Mouse (Mus musculus): ENCODE measurements around the gene Dhx35. TPM values are rescaled to one million over a fixed set of nuclear protein-coding genes. Genes with fewer than 3 reads are reported as not detected.

The Dhx35 gene
- polyA plus RNA-seq, 1 experiment, result 15.6 TPM

DNA sequence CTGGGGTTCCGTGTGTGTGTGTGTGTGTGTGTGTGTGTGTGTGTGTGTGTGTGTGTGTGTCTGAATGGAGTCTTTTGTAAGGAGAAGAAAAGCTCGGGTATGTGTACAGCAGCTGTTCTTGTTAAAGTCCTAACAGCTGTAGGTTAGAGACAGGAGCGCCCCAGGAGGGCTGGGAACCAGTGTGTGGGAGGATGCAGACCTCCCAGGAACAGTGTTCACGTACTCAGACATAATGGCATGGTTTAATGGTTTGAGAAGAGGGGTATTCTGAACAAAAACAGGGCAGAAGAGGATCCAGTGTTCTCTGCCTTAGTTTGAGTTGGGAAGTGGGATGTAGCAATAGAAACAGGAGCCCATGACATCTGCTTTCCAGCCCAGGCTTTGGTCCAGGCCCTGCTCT, 4.7 kb downstream of the Dhx35 start:
- WGBS, result 66% methylated on average over 4 of the region's 4 CpGs
- DNase-seq (ENCODE audit: low read depth, low spot score), result no peak

DNA sequence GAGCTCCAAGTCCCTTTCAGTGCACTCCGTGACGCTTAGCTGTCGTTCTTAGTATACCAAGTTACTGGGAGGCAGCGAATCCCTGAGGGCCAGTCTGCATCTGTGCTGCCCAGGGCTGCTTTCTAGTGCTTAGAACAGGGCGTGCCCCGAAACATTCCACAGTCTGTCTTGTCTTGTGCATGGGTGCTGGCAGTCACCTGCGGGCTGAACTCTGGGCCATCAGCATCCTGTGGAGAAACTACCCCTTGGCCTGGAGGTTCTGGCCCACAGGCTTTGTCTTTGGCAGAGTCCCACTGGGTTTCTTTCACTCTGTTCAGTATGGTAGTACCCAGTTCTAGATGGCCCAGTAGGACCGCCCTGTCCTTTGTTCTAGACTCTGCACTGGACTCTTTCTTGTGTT, 6.2 kb downstream of the Dhx35 start:
- 93% methylated on average over 8 of the region's 8 CpGs for WGBS
- no peak for DNase-seq (ENCODE audit: low read depth, low spot score)

DNA sequence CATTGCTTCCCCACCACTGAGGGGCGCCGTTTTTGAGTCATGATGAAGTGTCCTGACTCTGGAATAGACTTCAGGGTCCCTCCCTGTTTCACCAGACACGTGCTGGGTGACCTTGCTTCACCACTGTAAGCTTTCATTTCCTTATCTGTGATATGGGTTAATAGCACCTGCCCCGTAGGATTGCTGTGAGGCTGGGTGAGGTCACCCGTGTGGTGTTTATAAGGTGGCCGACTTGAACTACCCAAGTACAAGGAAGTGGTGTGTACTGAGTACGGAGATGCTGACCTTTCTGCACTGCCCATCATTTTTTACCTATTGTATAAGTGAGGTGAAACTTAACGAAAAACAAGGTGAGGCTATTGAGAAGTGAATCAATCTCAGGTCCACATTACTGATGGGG, 9.0 kb downstream of the Dhx35 start:
- peak; percentile 32 for DNase-seq (ENCODE audit: low read depth, low spot score)
- WGBS, result 45% methylated on average over 8 of the region's 8 CpGs

DNA sequence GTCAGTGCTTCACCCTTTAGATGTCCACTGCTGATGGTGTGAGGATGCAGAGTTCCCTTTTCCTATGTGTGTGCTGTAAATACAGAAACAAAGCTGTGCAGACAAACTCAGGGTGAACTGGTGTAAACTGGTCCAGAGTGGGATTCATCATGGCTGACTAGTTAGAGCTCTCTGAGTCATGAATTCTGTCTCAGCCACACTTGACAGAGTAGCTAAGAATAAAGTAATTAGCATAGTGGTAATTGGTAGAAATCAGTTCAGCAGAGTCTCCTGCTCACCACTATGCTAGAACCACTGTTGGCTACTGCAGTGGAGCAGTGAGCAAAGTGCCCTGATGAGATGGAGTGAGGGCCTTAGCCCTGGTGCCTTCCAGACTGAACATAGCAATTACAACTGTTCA, 21.1 kb downstream of the Dhx35 start:
- DNase-seq (ENCODE audit: low read depth, low spot score), result no peak

DNA sequence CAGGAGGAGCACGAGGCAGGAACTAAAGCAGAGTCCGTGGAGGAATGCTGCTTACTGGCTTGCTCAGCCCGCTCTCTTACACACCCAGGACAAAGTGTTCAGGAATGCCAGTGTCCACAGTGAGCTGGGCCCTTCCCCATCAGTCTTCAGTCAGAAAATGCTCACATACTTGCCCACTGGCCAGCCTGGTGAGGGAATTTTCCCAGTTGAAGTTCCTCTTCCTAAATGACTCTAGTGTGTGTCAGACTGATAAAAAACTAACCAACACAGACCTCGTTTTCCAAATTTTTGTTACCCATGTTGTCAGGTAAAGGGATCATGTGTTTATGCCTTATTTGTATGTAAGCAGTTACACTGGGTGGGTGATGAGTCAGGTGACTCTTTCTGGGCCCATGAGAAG, 21.6 kb downstream of the Dhx35 start:
- 91% methylated on average over 4 of the region's 4 CpGs for WGBS
- no peak for DNase-seq (ENCODE audit: low read depth, low spot score)

DNA sequence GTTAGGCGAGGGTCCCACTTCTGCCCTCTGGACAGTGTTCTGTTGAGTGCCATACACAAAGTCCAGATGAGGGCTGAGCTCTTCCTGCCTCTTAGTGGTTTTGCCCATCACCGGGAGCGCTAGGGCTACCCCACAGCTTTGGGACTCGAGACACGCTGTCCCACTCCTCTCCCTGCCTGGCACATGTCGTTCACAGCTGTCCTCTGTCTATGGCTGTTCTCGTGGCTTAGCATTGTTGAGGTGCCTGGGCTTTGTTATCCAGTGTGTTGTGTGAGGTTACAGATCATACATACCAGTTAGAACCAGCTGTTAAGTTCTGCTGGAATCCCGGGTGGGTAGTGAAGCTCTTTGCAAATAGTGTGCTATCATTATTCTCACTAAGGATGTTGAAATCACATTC, 23.1 kb downstream of the Dhx35 start:
- 93% methylated on average over 8 of the region's 8 CpGs for WGBS
- DNase-seq (ENCODE audit: low read depth, low spot score), result no peak

DNA sequence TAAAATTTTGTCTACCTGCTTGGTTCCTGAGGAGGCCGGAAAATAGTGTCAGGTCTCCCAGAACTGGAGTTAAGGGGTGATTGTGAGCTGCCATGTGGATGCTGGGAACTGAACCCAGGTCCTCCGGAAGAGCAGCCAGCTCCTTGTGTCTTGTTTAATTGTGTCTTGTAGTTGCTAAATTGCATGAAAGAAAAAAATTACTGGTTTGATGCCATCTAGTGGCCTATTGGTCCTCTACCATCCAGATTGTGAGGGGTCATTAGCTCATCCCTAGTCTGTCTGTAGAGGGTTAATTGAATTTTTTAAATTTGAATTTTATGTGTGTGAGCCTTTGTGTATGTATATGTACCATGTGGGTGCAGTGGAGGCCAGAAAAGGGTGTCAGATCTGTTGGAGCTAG, 33.5 kb downstream of the Dhx35 start:
- DNase-seq (ENCODE audit: low read depth, low spot score), result no peak
- WGBS, result 87% methylated on average over 2 of the region's 2 CpGs

DNA sequence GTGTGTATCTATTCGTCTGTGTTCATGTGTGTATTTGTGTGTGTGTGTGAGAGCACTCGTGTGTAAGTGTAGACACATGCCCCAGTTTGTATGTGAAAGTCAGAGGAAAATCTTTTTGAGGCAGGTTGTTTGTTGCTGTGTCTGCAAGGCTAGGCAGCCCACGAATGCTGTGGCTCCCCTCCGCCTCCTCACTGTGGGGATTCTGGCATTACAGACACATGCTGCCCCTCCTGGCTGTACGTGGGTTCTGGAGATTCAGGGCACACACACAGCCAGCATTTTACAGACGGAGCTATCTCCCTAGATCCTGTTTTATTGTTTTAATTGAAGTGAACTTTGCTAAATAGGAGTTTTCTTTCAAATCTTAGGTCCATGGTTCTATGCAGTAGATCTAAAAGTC, 35.1 kb downstream of the Dhx35 start:
- 83% methylated on average over 6 of the region's 6 CpGs for WGBS
- DNase-seq (ENCODE audit: low read depth, low spot score), result no peak

DNA sequence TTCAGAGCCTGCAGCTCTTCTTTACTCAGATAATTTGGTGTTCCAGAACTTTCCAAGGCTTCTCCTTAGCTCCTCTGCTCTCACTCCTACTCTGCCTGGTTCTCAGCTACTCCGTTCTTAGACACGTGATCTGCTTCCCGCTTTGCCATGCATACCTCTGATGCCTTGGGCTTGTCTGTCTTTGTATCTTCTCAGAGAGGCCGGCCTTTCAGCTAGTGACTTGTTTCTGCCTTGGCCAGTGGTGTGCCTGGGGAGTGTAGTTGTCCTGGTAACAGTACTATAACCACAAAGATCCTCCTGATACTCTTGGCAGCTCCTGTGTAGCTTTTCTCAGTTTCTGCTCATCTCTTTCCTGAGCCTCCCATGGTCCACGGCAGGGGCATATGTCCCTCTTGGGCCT, 38.6 kb downstream of the Dhx35 start:
- 78% methylated on average over 5 of the region's 5 CpGs for WGBS
- DNase-seq (ENCODE audit: low read depth, low spot score), result no peak

DNA sequence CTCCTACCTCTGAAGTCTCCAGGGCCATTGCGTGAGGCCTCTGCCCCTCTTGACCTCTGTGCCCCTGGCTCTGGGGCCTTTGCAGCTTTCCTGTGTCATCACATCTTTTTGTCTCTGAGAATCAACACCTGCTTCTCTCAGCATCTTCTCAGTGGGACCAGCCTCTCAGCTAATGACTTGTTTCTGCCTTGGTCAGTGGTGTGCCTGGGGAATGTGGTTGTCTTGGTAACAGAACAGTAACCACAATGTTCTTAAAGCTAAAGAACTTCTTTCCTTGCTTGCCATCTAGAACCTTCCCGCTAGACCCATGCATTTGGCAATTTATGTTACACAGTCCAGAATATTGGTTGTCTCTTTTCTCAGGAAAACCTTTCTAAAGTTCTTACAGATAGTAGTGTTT, 39.0 kb downstream of the Dhx35 start:
- WGBS, result 88% methylated on average over 2 of the region's 2 CpGs
- no peak for DNase-seq (ENCODE audit: low read depth, low spot score)

DNA sequence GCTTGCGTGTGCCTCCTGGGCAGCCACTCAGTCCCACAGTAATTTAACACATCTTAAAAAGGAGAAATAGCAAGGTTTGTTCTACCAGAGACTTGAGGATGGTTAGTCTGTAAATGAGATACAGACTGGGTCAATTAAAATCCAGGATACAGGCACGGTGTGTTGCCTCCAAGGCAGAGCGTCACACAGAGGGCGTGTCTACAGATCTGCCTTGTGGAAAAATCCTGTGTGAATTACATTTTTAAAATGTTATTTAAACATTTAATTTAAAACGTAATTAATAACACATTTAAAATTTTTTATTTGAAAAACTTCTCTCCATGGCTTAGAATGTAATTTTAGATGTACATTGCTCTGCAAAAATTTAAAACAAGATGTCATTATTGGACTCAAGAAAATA, 48.7 kb downstream of the Dhx35 start:
- 90% methylated on average over 5 of the region's 5 CpGs for WGBS

DNA sequence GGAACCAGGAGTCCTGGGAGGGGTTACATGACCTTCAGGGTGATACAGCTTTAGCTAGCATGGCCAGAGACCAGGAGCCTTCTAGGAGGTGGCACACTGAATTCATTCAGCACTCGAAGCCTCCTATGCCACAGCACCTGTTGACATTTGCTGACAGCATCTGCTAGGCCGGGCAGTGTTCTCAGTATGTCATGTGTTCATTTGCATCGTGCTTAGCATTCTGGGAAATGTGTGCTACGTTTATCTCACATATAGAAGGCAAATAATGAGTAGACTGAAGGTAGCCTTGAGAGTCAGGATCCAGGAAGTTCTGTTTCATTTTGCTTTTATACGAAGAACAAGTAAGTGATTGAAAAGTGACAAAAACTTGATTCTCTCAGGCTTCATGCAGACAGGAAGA, 50.4 kb downstream of the Dhx35 start:
- no peak for DNase-seq (ENCODE audit: low read depth, low spot score)
- WGBS, result 82% methylated on average over 5 of the region's 5 CpGs

More for the DNA sequence above, 48.7 kb downstream of the Dhx35 start:
- no peak for DNase-seq (ENCODE audit: low read depth, low spot score)

DNA sequence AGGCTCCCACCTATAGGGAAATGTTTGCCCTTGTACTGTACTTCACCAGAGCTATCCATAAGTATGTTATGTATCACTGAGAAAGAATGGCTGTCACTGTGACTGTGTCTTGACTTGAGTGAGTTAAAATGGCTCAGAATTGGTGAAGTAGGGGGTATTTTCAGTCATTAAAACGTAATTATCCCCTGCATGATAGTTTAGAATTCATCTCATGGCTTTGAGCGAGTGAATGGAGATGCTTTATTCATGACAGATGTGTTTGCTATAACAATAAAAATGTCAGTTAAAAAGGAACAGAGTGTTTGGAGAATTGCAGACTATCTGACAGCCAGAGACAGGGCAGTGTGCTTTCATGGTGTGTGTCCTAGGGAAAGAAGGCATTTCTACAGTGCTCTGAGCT, 51.6 kb downstream of the Dhx35 start:
- WGBS, result 66% methylated on average over 2 of the region's 2 CpGs
- no peak for DNase-seq (ENCODE audit: low read depth, low spot score)

DNA sequence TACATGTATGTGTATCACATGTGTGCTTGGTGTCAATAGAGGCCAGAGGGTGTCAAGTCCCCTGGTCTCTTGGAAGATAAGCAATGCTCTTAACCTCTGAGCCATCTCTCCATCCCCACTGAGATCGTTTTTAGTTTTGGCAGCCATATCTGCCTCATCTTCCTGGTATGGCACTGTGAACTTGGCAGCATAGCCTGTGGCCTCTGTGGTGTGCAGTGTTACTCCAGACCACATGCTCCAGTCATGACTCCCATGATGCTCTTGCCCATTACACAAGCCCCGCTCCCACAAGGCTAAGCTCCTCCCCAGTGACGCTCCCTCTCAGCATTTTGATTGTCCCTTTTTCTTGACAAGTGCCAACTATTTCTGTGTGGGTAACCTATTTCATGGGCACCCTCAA, 53.4 kb downstream of the Dhx35 start:
- no peak for DNase-seq (ENCODE audit: low read depth, low spot score)
- 65% methylated on average over 3 of the region's 3 CpGs for WGBS

DNA sequence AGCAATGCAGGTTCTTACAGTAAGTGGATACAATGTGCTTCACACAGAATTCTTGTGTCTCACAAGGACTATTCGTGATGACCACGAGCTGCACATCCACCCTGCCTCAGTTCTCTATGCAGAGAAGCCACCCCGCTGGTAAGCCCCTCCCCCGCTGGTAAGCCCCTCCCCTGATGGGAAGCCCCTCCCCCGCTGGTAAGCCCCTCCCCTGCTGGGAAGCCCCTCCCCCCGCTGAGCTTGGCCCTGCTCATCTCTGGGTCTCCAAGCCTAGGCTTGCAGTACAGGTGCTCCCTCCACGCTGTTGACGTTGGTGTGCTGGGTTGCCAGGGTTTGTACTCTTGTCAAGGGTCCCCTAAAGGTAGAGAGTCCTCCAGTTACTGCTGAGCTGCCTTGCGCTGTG, 54.8 kb downstream of the Dhx35 start:
- WGBS, result 79% methylated on average over 9 of the region's 9 CpGs
- DNase-seq (ENCODE audit: low read depth, low spot score), result no peak

DNA sequence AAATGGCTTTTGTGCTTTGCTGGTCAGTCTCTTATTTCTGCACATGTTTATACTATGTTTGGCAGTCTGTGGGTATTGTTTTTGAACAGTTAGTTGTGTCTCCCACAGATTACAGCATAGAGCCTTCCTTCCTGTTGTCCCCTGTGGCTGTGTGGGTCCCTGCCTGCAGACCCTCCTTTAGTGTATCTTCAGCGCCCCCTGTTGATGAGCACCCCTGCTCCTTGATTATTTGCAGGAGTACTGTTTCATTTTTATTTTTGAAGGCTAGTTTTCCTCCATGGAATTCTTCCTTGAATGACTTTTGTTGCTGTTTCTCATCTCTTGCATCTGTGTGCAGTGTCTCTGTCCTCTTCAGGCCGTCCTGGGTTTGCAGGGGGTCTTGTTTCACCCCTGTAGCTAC, 58.0 kb downstream of the Dhx35 start:
- 53% methylated on average over 2 of the region's 2 CpGs for WGBS
- DNase-seq (ENCODE audit: low read depth, low spot score), result no peak

DNA sequence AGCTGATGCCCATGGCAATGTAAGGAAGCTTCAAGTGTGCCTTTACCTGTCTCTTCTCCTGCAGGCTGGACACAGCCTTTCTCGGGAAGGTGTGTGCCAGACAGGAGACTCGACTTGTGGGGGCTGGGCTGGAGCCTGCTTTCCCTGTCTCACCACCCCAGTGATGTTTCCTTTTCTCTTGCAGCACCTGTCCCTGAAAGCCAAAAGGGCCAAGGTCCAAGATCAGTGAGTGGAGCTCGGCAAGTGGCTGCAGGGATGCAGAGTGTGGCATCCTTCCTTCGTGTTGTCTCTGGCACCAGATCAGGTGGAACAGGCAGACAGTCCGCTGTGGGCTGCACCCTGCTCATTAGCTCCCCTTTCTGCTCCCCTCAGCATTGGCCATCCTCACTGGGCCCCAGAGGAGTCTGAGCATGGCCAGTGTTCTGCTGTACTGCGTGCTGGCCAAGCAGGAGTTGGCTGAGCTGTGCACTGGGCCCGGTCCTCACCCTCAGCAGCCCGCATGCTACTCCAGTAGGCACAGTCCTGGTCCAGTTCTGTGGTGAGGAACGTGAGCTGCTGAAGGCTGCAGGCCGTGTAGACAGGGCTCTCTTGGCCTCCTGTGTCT, 62.4 kb downstream of the Dhx35 start:
- 33% methylated on average over 10 of the region's 10 CpGs for WGBS
- DNase-seq (ENCODE audit: low read depth, low spot score), result no peak

DNA sequence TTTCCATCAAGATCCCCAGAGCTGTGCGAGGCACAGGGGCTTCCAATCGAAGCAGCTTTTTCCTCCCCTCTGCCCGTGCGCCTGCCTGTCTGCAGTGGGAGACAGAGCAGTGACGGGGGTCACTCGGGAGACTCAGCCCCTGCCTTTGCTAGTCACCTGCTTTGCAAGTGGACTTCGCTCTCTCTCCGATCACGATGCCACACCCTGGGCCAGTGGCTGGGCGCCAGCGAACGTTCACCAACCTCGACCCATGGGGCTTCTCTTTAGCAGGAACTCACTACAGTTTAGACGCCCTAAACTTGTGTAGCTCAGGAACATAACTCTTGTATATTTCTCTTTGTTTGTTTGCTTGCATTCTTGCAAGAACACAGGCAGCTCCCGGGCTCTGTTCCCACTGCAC, 63.0 kb downstream of the Dhx35 start:
- DNase-seq (ENCODE audit: low read depth, low spot score), result peak; percentile 80

DNA sequence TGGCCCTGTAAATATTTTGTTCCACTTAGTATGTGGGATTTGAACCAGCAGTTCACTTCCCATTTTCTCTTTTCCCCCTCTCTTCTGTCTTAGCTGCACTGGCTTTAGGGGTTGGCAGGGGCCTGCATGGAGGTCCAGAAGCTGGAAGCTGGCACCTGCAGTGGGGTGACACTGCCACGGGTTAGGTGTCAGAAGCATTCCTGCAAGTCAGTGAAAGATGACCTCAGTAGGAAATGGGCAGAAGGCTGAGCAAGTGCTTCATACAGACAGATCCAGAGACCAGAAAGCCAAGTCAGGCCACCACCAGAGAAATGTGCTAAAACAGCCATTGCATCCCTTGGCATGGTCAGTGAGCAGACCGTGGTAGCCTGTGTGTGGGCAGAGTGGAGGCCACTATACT, 66.5 kb downstream of the Dhx35 start:
- DNase-seq (ENCODE audit: low read depth, low spot score), result no peak
- WGBS, result 89% methylated on average over 2 of the region's 2 CpGs

More for the DNA sequence above, 63.0 kb downstream of the Dhx35 start:
- WGBS, result 40% methylated on average over 15 of the region's 15 CpGs

DNA sequence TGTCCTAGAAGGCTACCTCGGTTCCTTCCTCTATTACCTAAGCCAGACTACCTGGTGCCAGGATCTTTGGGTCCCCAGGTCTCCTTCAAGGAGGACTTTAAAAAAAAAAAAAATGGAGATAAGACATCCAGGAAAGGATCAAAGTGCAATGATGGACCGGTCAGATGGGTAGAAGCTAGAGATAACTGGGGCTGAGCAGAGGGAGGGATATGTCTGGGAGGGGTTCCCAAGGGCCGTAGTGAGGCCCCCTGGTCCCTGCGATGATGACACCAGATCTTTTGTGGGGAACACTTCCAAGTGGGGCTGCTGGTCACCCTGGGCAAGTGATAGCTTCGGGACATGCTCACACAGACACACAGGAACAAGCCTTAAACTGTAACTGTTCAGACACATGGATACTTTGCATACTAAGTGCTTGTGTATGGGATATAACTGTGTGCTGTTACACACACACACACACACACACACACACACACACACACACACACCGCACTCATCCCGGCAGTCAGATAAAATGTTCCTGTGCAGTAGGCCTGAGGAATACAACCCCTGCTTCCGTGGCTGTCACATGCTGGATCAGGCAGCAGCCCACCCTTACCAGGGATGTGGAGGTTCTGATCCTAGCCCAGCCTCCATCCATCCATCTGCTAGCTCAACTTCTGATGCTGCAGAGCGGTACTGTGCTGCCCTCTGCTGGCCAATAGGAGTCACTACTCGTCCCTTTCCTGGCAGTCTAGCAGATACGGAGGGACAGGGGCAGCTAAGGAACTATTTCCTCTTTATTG, 68.9 kb downstream of the Dhx35 start:
- DNase-seq (ENCODE audit: low read depth, low spot score), result peak; percentile 60
- WGBS, result 35% methylated on average over 11 of the region's 11 CpGs

DNA sequence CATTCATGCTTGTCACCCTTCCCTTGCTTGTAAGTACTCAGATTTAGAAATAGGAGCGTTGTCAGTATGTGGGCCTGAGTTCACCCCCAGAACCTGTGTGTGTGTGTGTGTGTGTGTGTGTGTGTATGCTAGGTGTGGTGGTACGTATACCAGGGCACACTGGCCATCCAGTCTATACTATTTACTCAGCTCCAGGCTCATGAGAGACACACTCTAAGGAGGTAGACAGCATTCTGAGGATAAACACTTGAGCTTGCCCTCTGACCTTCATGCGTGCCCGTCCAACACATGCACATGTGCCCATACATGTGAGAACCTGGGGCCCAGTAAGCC, 69.5 kb downstream of the Dhx35 start:
- no peak for DNase-seq (ENCODE audit: low read depth, low spot score)
- 78% methylated on average over 4 of the region's 4 CpGs for WGBS

DNA sequence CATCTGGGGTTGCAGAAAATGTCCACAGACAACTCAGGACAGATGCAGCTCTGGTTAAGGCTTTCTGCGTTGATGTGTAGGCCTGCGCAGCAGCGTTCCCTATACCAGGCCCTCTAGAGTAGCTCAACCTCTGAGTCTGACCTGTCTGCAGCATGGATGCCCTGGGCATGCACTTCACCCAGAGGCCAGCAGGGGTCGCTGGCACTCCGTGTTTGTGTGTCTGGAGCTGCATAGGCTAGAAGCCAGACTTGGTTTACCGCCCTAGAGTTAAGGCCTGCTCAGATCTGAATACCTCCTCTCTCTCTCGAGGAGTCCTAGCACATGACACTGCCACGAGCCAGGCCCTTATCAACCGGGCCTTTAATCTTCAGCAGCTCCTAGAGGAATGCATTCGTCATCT, 70.8 kb downstream of the Dhx35 start:
- WGBS, result 29% methylated on average over 10 of the region's 10 CpGs

More for the DNA sequence above, 70.8 kb downstream of the Dhx35 start:
- no peak for DNase-seq (ENCODE audit: low read depth, low spot score)
